Mouse (Mus musculus): ENCODE measurements around the gene Trim24. TPM values are rescaled to one million over a fixed set of nuclear protein-coding genes. Genes with fewer than 3 reads are reported as not detected.

Trim24 gene
- polyA plus RNA-seq, 1 experiment from 2014 or later = 29.6 TPM

DNA sequence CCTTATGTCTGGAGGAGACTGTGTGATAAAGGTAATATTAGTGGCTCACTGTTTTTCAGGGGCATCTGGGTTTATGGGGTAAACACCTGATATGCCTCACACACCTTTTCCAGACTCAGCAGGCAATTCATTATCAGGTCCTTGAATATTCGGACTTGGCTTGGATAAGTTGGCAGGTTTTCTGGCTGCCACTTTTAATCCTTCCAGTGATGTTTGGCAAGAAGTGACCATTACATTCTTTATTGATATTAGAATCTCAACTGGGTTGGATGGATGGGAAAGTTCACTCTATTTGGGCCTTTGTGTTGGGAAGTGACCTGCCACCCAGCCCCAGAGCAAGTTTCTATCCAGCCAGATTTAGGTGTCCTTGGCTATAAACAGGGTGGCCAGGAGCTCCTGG, 7.6 kb downstream of the Trim24 start:
- H3K4me1 ChIP-seq (ENCODE audit: control insufficient read depth, insufficient read depth, low read length) = no peaks in the 10 kb centered on the region
- WGBS = 86% methylated on average over 1 of the region's 1 CpGs
- H3K4me2 ChIP-seq (ENCODE audit: low read depth, severe bottlenecking) = no peak overlapping the region
- no peak overlapping the region for H3K27ac ChIP-seq (replicated peaks; ENCODE audit: low read depth, low read length)
- peaks cover 13% of the 10 kb centered on the region for H3K36me3 ChIP-seq (ENCODE audit: control insufficient read depth, insufficient read depth, low read length)
- no peak for ATAC-seq (ENCODE audit: insufficient number of reproducible peaks, low FRiP score, low TSS enrichment, low read depth)
- H3K9me3 ChIP-seq (ENCODE audit: control insufficient read depth, low read length) = peaks cover 17% of the 10 kb centered on the region
- no peak overlapping the region for H3K4me3 ChIP-seq (ENCODE audit: low read depth, low read length)
- H3K9ac ChIP-seq (ENCODE audit: low read length) = no peak overlapping the region
- DNase-seq (ENCODE audit: low spot score) = no peak
- H3K27me3 ChIP-seq (ENCODE audit: control insufficient read depth, insufficient read depth, low read length) = no peaks in the 10 kb centered on the region

DNA sequence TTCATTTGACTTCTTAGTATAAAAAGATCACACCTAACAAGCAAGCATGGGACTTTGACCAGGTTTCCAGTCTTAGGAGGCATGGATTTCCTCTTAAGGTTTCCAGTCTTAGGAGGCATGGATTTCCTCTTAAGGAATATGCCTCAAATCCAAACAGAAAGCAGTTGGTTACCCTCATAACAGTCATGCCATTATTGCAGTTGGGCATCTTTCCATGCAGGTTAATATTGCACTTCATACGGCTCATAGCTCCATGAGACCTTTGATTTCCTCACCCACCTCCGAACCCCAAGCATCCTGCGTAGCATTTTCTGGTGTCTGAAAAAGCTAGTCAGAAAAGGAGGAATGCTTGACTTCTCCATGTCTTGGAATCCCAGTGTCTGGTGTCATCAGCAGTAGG, 10.0 kb downstream of the Trim24 start:
- peaks cover 13% of the 10 kb centered on the region for H3K36me3 ChIP-seq (ENCODE audit: control insufficient read depth, insufficient read depth, low read length)
- WGBS = 100% methylated on average over 3 of the region's 3 CpGs
- no peak overlapping the region for H3K27ac ChIP-seq (replicated peaks; ENCODE audit: low read depth, low read length)
- ATAC-seq (ENCODE audit: insufficient number of reproducible peaks, low FRiP score, low TSS enrichment, low read depth) (no peak), DNase-seq (ENCODE audit: low spot score) (no peak)
- no peaks in the 10 kb centered on the region for H3K4me1 ChIP-seq (ENCODE audit: control insufficient read depth, insufficient read depth, low read length)
- H3K9me3 ChIP-seq (ENCODE audit: control insufficient read depth, low read length) = peaks cover 4% of the 10 kb centered on the region; the same call in 1 of the 2 replicates
- no peak overlapping the region for H3K4me2 ChIP-seq (ENCODE audit: low read depth, severe bottlenecking)
- no peaks in the 10 kb centered on the region for H3K27me3 ChIP-seq (ENCODE audit: control insufficient read depth, insufficient read depth, low read length)
- no peak overlapping the region for H3K4me3 ChIP-seq (ENCODE audit: low read depth, low read length)
- H3K9ac ChIP-seq (ENCODE audit: low read length) = no peak overlapping the region

DNA sequence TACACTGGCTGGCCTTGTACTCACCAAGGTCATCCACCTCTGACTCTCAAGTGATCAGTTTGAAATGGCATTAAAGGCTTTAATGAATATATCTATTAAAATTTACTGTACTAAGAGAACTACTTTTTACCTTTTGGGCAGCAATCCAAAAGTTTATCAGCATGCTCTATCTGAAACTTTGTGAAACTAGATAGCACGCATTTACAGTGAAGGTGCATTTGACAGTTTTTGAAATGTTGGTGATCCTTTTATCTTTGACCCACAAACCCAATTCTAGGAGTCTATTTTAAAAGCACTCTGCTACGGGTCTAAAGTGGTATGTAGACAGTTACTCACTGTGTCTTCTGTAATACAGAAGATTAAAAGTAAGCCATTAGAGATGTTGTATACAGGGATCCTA, 23.0 kb downstream of the Trim24 start:
- H3K9ac ChIP-seq (ENCODE audit: low read length) = no peak overlapping the region
- no peak for DNase-seq (ENCODE audit: low spot score)
- H3K27ac ChIP-seq (replicated peaks; ENCODE audit: low read depth, low read length) = no peak overlapping the region
- H3K27me3 ChIP-seq (ENCODE audit: control insufficient read depth, insufficient read depth, low read length) = no peaks in the 10 kb centered on the region
- H3K36me3 ChIP-seq (ENCODE audit: control insufficient read depth, insufficient read depth, low read length) = peaks cover 2% of the 10 kb centered on the region; the same call in 1 of the 2 replicates
- H3K4me1 ChIP-seq (ENCODE audit: control insufficient read depth, insufficient read depth, low read length) = no peaks in the 10 kb centered on the region
- H3K4me3 ChIP-seq (ENCODE audit: low read depth, low read length) = no peak overlapping the region
- H3K4me2 ChIP-seq (ENCODE audit: low read depth, severe bottlenecking) = no peak overlapping the region
- ATAC-seq (ENCODE audit: insufficient number of reproducible peaks, low FRiP score, low TSS enrichment, low read depth) = no peak
- no peaks in the 10 kb centered on the region; the same call in 1 of the 2 replicates for H3K9me3 ChIP-seq (ENCODE audit: control insufficient read depth, low read length)
- WGBS = 96% methylated on average over 2 of the region's 2 CpGs

DNA sequence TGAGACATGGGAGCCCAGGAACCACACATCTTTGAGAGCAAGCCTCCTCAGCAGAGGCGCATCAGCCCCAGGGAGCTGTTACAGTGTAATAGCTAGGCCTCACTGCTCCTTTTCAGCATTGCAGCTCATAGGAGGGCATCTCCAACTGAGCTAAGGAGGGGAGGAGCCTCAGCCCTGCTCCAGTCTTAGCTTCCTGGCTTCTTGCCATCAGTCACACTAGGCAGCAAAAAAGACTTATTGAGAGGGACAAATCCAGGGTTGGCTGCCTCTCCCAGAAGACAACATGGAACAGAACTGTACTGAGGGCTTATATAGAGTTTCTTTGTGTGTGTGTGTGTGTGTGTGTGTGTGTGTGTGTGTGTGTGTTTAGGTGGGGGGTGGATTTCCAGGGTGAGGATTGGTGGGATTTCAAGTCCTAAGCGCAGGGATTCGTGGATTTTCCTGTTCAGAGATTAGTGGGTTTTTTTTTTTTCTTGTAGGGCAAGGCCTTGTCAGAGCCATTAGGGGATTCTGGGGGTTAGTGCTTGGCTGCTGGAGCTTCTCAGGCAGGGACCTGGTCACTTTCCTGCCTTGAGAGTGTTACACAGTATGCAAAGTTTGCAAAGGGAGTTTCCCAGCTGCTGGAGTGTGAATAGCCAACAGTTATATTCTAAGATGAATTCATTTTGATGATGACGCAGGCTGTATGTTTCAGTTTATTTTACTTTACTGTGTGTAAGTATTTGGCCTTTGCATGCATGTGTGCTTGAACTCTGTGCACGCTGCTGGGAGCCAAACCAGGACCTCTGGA, 25.2 kb downstream of the Trim24 start:
- Histone ChIP-seq H3K9me3 (ENCODE audit: control insufficient read depth, low read length) (no peaks in the 10 kb centered on the region; the same call in 1 of the 2 replicates), H3K36me3 (ENCODE audit: control insufficient read depth, insufficient read depth, low read length) (peaks cover 2% of the 10 kb centered on the region; the same call in 1 of the 2 replicates), H3K9ac (ENCODE audit: low read length) (no peak overlapping the region), H3K4me3 (ENCODE audit: low read depth, low read length) (no peak overlapping the region), H3K27me3 (ENCODE audit: control insufficient read depth, insufficient read depth, low read length) (no peaks in the 10 kb centered on the region), H3K4me2 (ENCODE audit: low read depth, severe bottlenecking) (no peak overlapping the region), H3K27ac (replicated peaks; ENCODE audit: low read depth, low read length) (no peak overlapping the region), H3K4me1 (ENCODE audit: control insufficient read depth, insufficient read depth, low read length) (no peaks in the 10 kb centered on the region)
- DNase-seq (ENCODE audit: low spot score) (no peak), ATAC-seq (ENCODE audit: insufficient number of reproducible peaks, low FRiP score, low TSS enrichment, low read depth) (no peak)
- WGBS = 91% methylated on average over 5 of the region's 5 CpGs

DNA sequence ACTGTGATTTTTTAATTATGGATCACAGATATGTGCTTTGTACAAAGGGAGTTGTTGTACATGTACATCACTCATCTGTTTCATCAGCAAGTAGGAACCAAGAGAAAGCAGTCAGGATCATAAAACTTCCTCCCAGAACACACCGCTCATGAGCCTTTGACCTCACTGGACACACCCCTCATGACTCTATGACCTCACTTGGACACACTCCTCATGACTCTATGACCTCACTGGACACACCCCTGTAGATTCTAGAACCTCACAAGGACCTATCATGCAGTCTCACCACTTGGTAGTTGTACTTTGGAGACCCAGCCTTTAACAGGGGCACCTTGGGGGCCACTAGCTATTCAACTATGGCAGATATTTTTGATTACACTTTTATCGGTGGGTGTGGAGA, 29.6 kb downstream of the Trim24 start:
- Histone ChIP-seq H3K27me3 (ENCODE audit: control insufficient read depth, insufficient read depth, low read length) (no peaks in the 10 kb centered on the region), H3K27ac (replicated peaks; ENCODE audit: low read depth, low read length) (no peak overlapping the region), H3K36me3 (ENCODE audit: control insufficient read depth, insufficient read depth, low read length) (no peaks in the 10 kb centered on the region), H3K4me1 (ENCODE audit: control insufficient read depth, insufficient read depth, low read length) (no peaks in the 10 kb centered on the region), H3K9ac (ENCODE audit: low read length) (no peak overlapping the region), H3K4me2 (ENCODE audit: low read depth, severe bottlenecking) (no peak overlapping the region), H3K4me3 (ENCODE audit: low read depth, low read length) (no peak overlapping the region), H3K9me3 (ENCODE audit: control insufficient read depth, low read length) (no peaks in the 10 kb centered on the region)
- no peak for ATAC-seq (ENCODE audit: insufficient number of reproducible peaks, low FRiP score, low TSS enrichment, low read depth)
- 98% methylated on average over 2 of the region's 2 CpGs for WGBS
- no peak for DNase-seq (ENCODE audit: low spot score)

DNA sequence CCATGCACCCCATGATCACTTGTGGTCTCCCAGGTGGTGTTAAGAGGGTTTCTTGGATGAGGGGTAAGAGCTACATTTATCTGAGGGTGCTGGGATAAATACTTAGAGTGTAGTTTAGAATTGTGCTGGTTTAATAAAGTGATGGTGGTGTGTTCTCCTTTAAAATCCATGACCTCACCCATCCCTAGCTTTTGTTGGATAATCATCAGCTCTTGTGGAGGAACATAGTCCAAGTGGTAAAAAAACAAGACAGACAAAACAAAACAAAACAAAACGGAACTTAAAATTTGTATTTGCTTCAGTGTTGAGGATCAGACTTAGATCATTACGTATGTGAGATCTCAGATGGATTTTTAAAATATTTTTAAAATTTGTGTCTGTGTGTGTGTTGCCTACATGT, 31.2 kb downstream of the Trim24 start:
- WGBS = 99% methylated on average over 2 of the region's 2 CpGs
- Histone ChIP-seq H3K36me3 (ENCODE audit: control insufficient read depth, insufficient read depth, low read length) (peaks cover 3% of the 10 kb centered on the region; the same call in 1 of the 2 replicates), H3K4me1 (ENCODE audit: control insufficient read depth, insufficient read depth, low read length) (no peaks in the 10 kb centered on the region), H3K4me2 (ENCODE audit: low read depth, severe bottlenecking) (no peak overlapping the region), H3K4me3 (ENCODE audit: low read depth, low read length) (no peak overlapping the region), H3K27ac (replicated peaks; ENCODE audit: low read depth, low read length) (no peak overlapping the region), H3K9ac (ENCODE audit: low read length) (no peak overlapping the region), H3K9me3 (ENCODE audit: control insufficient read depth, low read length) (no peaks in the 10 kb centered on the region), H3K27me3 (ENCODE audit: control insufficient read depth, insufficient read depth, low read length) (no peaks in the 10 kb centered on the region)
- DNase-seq (ENCODE audit: low spot score) (no peak), ATAC-seq (ENCODE audit: insufficient number of reproducible peaks, low FRiP score, low TSS enrichment, low read depth) (no peak)

DNA sequence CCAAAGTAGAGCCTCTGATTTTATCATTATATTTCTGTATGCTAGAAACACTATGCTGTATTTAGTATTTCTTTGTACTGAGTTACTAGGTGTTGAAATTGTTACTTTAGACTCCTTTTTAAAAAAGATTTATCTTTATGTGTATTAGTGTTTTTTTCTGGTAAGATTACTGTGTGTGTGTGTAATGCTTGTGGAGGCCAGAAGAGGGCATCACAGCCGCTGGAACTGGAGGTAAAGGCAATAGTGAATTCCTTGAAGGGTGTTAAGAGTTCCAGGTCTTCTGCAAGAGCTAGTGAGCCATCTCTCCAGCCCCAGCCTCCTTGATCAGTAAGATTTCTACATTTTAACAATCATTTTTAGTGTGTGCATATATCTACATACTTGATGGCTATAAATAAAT, 33.2 kb downstream of the Trim24 start:
- Histone ChIP-seq H3K27me3 (ENCODE audit: control insufficient read depth, insufficient read depth, low read length) (no peaks in the 10 kb centered on the region), H3K4me1 (ENCODE audit: control insufficient read depth, insufficient read depth, low read length) (no peaks in the 10 kb centered on the region), H3K36me3 (ENCODE audit: control insufficient read depth, insufficient read depth, low read length) (peaks cover 4% of the 10 kb centered on the region; the same call in 1 of the 2 replicates), H3K9me3 (ENCODE audit: control insufficient read depth, low read length) (no peaks in the 10 kb centered on the region), H3K9ac (ENCODE audit: low read length) (no peak overlapping the region), H3K4me3 (ENCODE audit: low read depth, low read length) (no peak overlapping the region), H3K27ac (replicated peaks; ENCODE audit: low read depth, low read length) (no peak overlapping the region), H3K4me2 (ENCODE audit: low read depth, severe bottlenecking) (no peak overlapping the region)
- DNase-seq (ENCODE audit: low spot score) (no peak), ATAC-seq (ENCODE audit: insufficient number of reproducible peaks, low FRiP score, low TSS enrichment, low read depth) (no peak)
- 84% methylated on average over 1 of the region's 1 CpGs for WGBS

DNA sequence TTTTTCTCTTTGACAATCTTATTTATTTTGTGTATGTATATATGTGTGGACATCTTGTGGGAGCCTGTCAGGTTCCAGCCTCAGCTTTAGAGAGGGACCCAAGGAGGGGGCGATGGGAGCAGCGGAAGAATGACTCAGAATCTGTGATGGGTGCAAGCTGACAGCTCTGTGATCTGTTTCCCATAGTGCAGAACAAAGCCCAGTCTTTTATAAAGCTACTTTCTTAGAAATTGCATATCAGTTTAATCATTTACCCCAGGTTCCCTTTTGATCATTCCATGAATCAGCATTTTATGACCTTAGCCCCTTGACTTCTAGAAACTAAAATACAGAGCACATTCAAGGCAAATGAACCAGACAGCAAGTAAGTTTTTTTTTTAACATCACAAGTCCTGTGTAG, 42.9 kb downstream of the Trim24 start:
- DNase-seq (ENCODE audit: low spot score) (no peak), ATAC-seq (ENCODE audit: insufficient number of reproducible peaks, low FRiP score, low TSS enrichment, low read depth) (no peak)
- Histone ChIP-seq H3K27ac (replicated peaks; ENCODE audit: low read depth, low read length) (no peak overlapping the region), H3K27me3 (ENCODE audit: control insufficient read depth, insufficient read depth, low read length) (no peaks in the 10 kb centered on the region), H3K9me3 (ENCODE audit: control insufficient read depth, low read length) (no peaks in the 10 kb centered on the region), H3K4me1 (ENCODE audit: control insufficient read depth, insufficient read depth, low read length) (no peaks in the 10 kb centered on the region), H3K4me3 (ENCODE audit: low read depth, low read length) (no peak overlapping the region), H3K9ac (ENCODE audit: low read length) (no peak overlapping the region), H3K4me2 (ENCODE audit: low read depth, severe bottlenecking) (no peak overlapping the region), H3K36me3 (ENCODE audit: control insufficient read depth, insufficient read depth, low read length) (peaks cover 2% of the 10 kb centered on the region; the same call in 1 of the 2 replicates)
- 98% methylated on average over 2 of the region's 2 CpGs for WGBS

DNA sequence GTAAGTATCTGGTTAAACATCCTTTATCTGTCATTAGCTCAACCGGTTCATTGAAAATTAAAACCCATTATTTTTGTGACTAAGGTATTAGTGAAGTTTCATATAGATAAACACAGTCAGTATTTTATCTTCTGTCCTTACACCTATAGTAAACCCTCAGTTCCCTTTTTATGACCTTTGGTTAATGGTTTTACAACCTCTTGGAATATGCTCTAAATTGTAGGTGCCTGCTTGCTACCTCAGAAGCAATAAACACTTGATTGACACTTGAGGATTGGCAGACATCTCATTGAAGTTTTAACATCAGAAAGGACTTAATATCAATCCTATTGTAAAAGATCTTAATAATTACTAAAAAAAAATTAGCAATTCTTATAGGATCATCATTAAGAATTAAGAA, 54.5 kb downstream of the Trim24 start:
- Histone ChIP-seq H3K4me1 (ENCODE audit: control insufficient read depth, insufficient read depth, low read length) (no peaks in the 10 kb centered on the region), H3K27me3 (ENCODE audit: control insufficient read depth, insufficient read depth, low read length) (no peaks in the 10 kb centered on the region), H3K36me3 (ENCODE audit: control insufficient read depth, insufficient read depth, low read length) (peaks cover 4% of the 10 kb centered on the region), H3K9ac (ENCODE audit: low read length) (no peak overlapping the region), H3K4me2 (ENCODE audit: low read depth, severe bottlenecking) (no peak overlapping the region), H3K27ac (replicated peaks; ENCODE audit: low read depth, low read length) (no peak overlapping the region), H3K4me3 (ENCODE audit: low read depth, low read length) (no peak overlapping the region), H3K9me3 (ENCODE audit: control insufficient read depth, low read length) (no peaks in the 10 kb centered on the region)
- DNase-seq (ENCODE audit: low spot score) (no peak), ATAC-seq (ENCODE audit: insufficient number of reproducible peaks, low FRiP score, low TSS enrichment, low read depth) (no peak)
- 68% methylated on average over 1 of the region's 1 CpGs for WGBS

All from limb, embryonic 11.5 days (tissue).